Mouse (Mus musculus) kidney, embryonic 16.5 days (tissue): Measurements from ENCODE around the gene Serpine2. TPM values are rescaled to one million over a fixed set of nuclear protein-coding genes. Genes with fewer than 3 reads are reported as not detected.
A peak's percentile ranks its signal among the peaks of the same experiment; 100 is the strongest.

Source experiments
- ATAC-seq: fragments of 200-750 bp; cut with Nextera tagmentation; 2 replicates; pipeline ENCODE4 v1.8.0; 2017; ENCODE audit warnings: moderate TSS enrichment; ENCODE audit not compliant: low FRiP score, low TSS enrichment
- H3K27ac ChIP-seq: fragments of 300-500 bp; sonication (generic); 2 replicates; pipeline ENCODE4 v1.5.1; 2014; ENCODE audit warnings: low read length
- H3K27me3 ChIP-seq: fragments of 300-500 bp; sonication (generic); 2 replicates; pipeline ENCODE4 v1.6.1; 2014; ENCODE audit warnings: low read length, control low read depth, mixed read lengths; ENCODE audit not compliant: insufficient read depth
- H3K36me3 ChIP-seq: fragments of 300-500 bp; sonication (generic); 2 replicates; pipeline ENCODE4 v1.6.1; 2014; ENCODE audit warnings: low read length, control low read depth, mixed read lengths; ENCODE audit not compliant: insufficient read depth
- H3K4me1 ChIP-seq: fragments of 300-500 bp; sonication (generic); 2 replicates; pipeline ENCODE4 v1.6.1; 2014; ENCODE audit warnings: low read length, control low read depth, mixed read lengths; ENCODE audit not compliant: insufficient read depth
- H3K4me2 ChIP-seq: fragments of 300-500 bp; sonication (generic); replicated peaks from 2 replicates; pipeline ENCODE4 v1.6.1; 2014; ENCODE audit warnings: low read depth, low read length
- H3K4me3 ChIP-seq: fragments of 300-500 bp; sonication (generic); 2 replicates; pipeline ENCODE4 v1.5.1; 2014; ENCODE audit warnings: mild to moderate bottlenecking, low read length
- H3K9ac ChIP-seq: fragments of 300-500 bp; sonication (generic); replicated peaks from 2 replicates; pipeline ENCODE4 v1.6.1; 2014; ENCODE audit warnings: low read length
- H3K9me3 ChIP-seq: fragments of 300-500 bp; sonication (generic); 2 replicates; pipeline ENCODE4 v1.6.1; 2016; ENCODE audit warnings: low read length, control low read depth
- WGBS: fragments of 180-500 bp; shearing (Covaris S2); extraction: QIAGEN DNeasy Blood & Tissue Kit; methylation state at CpG from one replicate; pipeline ENCODE4 v1.1.7; 2014; 5-methylcytosine and 5-hydroxymethylcytosine counted together
- polyA plus RNA-seq: library from polyadenylated mRNA; unstranded; fragments of >200 nt; fragmentation: Nextera tagmentation; extraction: Ambion mirVana; gene quantifications from 2 replicates; pipeline ENCODE4 v1.2.1, GENCODE M21; 2015

The Serpine2 gene
- polyA plus RNA-seq, 1 experiment from 2014 or later = 176 TPM

DNA sequence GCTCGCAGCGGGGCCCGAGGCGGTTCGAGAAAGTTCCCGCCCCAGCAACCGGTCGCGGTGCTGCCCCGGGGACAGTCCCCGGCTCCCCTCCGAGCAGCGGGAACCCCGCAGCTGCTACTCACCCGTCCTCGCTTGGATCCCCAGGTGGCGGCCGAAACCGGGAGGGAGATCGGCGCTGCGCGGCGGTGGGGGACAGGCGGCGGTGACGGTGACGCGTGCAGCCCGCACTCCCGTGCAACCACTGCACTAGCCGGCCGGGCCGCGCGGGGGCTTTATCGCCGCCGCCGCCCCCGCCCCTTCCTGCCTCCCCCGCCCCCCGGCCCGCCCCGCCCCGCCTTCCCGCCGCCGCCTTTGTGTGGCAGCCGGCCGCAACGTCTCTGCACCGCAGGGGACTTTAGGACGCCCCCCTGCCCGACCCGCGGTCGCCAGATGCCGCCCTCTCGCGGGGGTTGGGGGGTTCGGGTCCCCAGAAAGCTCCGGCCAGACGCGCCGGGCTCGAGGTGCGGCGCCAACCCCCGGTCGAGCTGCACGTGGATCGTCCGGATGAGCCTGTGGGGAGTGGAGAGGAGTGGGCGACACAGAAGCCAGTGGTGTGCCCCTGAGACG lies 2.5 kb downstream of the Serpine2 start:
- peaks cover 36% of the 10 kb centered on the region for H3K4me1 ChIP-seq
- ATAC-seq = peak; percentile 78
- H3K36me3 ChIP-seq = no peaks in the 10 kb centered on the region
- H3K9me3 ChIP-seq = no peaks in the 10 kb centered on the region
- H3K27me3 ChIP-seq = no peaks in the 10 kb centered on the region
- H3K4me2 ChIP-seq = peak overlapping the region; percentile 89
- peak overlapping the region; percentile 82 for H3K4me3 ChIP-seq
- H3K9ac ChIP-seq = peak overlapping the region; percentile 80
- no peak overlapping the region for H3K27ac ChIP-seq
- WGBS = under 1% methylated on average over 49 of the region's 76 CpGs

DNA sequence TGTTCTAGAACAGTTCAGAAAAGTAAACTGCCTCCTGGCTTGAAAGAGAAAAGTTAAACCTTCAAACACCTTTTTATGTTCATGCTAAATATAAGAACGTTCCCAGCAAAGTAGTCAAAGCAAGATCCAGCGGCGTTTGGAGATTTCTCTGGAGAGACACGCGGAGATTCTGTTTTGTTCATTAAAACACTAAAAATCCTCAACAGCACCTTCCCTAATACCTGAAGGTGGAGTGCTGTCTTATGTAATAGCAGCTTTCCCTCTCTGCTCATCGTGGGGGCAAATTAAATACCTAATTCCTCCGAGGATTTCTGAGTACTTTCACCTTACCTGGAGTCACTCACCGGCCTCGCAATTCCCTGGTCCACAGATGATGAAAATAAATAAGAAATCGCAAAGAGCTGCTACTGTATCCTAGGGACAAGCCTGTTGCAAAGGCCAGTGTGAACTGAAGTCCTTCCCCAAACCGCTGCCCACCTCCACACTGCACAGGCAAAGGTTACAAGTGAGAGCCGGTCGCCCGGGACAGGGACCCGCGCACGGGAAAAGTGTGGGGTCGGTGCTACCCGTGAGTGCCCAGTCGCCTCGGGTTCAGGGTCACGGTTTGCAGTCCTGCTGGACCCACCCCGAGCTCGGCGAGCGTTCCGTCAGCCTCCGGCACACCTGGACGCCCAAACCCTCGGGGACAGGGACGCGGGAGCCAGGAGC lies 3.1 kb downstream of the Serpine2 start:
- no peak overlapping the region; the same call in 1 of the 2 replicates for H3K27ac ChIP-seq
- 4% methylated on average over 32 of the region's 32 CpGs for WGBS
- H3K4me1 ChIP-seq = peaks cover 36% of the 10 kb centered on the region
- H3K27me3 ChIP-seq = no peaks in the 10 kb centered on the region
- H3K9ac ChIP-seq = peak overlapping the region; percentile 80
- no peak; the same call in none of the 2 replicates for ATAC-seq
- H3K4me3 ChIP-seq = peak overlapping the region; percentile 82
- H3K36me3 ChIP-seq = no peaks in the 10 kb centered on the region
- H3K4me2 ChIP-seq = peak overlapping the region; percentile 89
- no peaks in the 10 kb centered on the region for H3K9me3 ChIP-seq

DNA sequence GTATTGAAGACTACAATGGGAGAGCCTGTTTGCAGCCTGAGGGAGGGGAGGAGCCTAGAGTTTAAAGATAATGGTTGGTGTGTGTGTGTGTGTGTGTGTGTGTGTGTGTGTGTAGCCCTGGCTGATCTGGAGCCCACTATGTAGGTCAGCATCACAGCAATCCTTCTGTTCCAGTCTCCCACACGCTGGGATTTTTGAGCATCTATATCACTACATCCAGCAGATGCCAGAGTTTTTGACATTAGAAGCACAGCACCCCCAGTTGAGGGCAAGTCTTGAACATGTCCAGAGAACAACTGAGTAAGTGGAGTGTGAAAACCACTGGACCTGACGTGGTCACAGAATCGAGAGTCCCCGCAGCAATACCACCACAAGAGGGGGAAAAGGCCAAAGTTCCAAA lies 4.2 kb downstream of the Serpine2 start:
- H3K4me1 ChIP-seq = peaks cover 33% of the 10 kb centered on the region
- H3K9ac ChIP-seq = no peak overlapping the region
- H3K4me3 ChIP-seq = no peak overlapping the region
- no peaks in the 10 kb centered on the region for H3K36me3 ChIP-seq
- no peaks in the 10 kb centered on the region for H3K27me3 ChIP-seq
- 65% methylated on average over 4 of the region's 4 CpGs for WGBS
- peak overlapping the region; percentile 89 for H3K4me2 ChIP-seq
- H3K9me3 ChIP-seq = no peaks in the 10 kb centered on the region
- no peak for ATAC-seq
- no peak overlapping the region for H3K27ac ChIP-seq

DNA sequence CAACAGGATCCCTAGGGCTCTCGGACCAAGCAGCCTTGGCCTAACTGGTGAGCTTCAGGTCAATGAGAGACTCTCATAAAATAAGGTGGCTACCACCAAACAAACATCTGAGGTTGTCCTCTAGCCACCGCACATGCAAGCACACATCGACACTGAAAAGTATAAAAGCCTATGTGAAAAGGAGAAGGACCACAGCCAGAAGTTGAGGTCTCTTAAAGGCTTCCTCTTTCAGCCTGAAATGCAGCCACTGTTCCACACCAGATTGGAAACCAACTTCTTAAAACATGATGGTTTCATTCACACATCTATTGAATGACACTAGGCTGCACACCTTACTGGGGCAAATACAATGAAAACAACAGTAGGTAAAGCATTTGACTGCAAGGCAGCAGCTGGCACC lies 7.5 kb downstream of the Serpine2 start:
- Histone ChIP-seq H3K4me3 (no peak overlapping the region), H3K4me2 (no peak overlapping the region)
- WGBS = 84% methylated on average over 3 of the region's 3 CpGs

DNA sequence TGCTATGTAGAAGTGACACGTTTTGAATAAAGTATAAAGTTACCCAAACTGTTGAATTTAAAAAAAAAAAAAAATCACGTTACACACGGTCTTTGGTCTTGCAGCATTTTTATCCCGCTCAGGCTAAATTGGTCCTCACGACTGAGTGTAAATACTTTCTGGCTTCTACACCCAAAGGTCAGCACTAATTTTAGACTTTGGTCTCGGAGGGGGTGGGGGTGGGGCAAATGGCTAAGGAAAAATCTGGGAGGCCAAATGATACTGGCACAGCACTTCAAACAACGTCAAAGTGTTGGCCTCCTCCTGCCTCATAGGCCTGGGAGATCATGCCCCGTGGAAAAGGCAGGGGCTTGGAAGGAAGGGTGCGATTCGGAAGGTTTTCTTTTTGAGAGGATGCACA lies 10.6 kb downstream of the Serpine2 start:
- Histone ChIP-seq H3K9ac (no peak overlapping the region), H3K36me3 (no peaks in the 10 kb centered on the region), H3K4me2 (no peak overlapping the region), H3K27me3 (no peaks in the 10 kb centered on the region), H3K27ac (no peak overlapping the region), H3K9me3 (no peaks in the 10 kb centered on the region), H3K4me3 (no peak overlapping the region), H3K4me1 (no peaks in the 10 kb centered on the region)
- WGBS = 67% methylated on average over 10 of the region's 10 CpGs
- ATAC-seq = no peak

More for the DNA sequence above, 7.5 kb downstream of the Serpine2 start:
- H3K27me3 ChIP-seq = no peaks in the 10 kb centered on the region
- no peaks in the 10 kb centered on the region for H3K36me3 ChIP-seq
- H3K9me3 ChIP-seq = no peaks in the 10 kb centered on the region
- no peak for ATAC-seq
- peaks cover 9% of the 10 kb centered on the region; the same call in 1 of the 2 replicates for H3K4me1 ChIP-seq
- H3K9ac ChIP-seq = no peak overlapping the region
- no peak overlapping the region for H3K27ac ChIP-seq

DNA sequence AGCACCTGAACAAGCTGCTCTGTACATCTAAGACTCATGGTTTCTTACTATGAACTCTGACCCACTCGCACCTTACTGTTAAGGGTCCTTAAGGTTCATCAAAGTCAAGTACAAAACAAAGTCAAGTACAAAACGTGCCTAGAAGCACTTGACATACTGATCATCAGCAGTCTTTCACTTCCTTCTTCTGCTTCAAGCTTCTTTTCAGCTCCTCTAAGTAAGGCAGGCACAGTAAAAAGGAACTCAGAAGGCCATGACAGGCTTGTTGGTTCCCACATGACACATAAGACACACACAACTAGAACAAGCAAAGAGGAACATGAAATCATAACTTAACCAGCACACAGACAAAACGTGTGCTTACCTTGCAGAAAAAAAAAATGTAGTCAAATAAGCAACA lies 12.3 kb downstream of the Serpine2 start:
- Histone ChIP-seq H3K4me3 (no peak overlapping the region), H3K4me2 (no peak overlapping the region), H3K27ac (no peak overlapping the region), H3K9ac (no peak overlapping the region), H3K4me1 (no peaks in the 10 kb centered on the region), H3K9me3 (no peaks in the 10 kb centered on the region), H3K27me3 (no peaks in the 10 kb centered on the region), H3K36me3 (no peaks in the 10 kb centered on the region)
- ATAC-seq = no peak
- WGBS = 80% methylated on average over 3 of the region's 3 CpGs

DNA sequence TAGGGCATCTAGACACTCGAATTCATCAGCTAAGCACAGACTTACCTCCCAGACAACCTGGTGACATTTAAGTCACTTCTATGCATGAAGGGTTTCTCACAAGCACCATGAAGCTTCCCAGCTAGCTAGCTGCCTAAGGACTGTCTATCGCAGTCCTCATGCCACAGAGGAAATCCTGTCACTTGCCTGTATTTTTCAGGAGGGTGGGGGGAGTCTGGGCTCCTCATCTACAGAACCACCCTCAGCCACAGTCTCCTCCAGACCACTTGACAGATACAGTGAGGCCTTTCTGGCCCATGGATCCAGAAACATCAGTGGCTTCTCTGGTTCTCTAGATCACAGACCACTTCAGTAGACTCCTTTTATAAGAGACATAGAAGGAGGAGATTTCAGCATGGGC lies 14.1 kb downstream of the Serpine2 start:
- Histone ChIP-seq H3K27me3 (no peaks in the 10 kb centered on the region), H3K4me3 (no peak overlapping the region), H3K36me3 (no peaks in the 10 kb centered on the region), H3K4me2 (no peak overlapping the region), H3K27ac (no peak overlapping the region), H3K9me3 (no peaks in the 10 kb centered on the region), H3K4me1 (no peaks in the 10 kb centered on the region), H3K9ac (no peak overlapping the region)
- no peak for ATAC-seq
- WGBS = 85% methylated on average over 2 of the region's 2 CpGs

DNA sequence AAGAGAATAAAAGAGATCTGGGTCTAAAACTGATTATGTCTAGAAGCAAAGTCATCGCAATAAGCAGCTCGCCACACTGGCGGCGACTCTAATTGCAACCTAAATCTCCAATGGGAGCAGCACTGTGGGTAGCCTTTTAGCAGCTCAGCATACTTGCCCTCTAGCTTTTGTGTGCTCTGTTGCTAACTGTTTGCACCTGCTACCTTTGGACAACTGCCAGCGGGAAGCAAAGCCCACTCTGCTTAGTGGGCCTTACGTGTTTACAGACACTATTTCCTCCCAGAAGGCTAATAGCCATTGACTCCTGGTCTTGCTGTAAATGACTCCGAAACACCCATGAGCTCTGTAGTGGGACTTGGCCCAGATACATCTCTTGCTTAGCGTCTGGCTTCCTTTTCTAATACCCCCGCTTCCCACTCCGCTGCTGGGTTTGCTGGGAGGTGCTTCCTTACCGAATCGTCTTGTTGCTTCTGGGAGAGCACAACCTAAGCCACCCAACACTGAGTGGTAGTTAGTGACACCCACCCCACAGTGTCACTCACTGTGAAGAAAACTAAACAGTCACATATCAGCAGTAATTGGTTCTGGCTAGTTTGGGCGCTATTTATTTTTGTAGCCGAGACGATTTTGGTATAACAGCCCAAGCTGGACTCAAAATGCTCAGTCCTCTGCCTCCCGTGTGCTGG lies 28.1 kb downstream of the Serpine2 start:
- Histone ChIP-seq H3K4me3 (no peak overlapping the region), H3K9me3 (no peaks in the 10 kb centered on the region), H3K36me3 (no peaks in the 10 kb centered on the region), H3K27ac (no peak overlapping the region), H3K9ac (no peak overlapping the region), H3K27me3 (no peaks in the 10 kb centered on the region), H3K4me2 (no peak overlapping the region), H3K4me1 (no peaks in the 10 kb centered on the region)
- ATAC-seq = no peak
- 82% methylated on average over 16 of the region's 16 CpGs for WGBS

DNA sequence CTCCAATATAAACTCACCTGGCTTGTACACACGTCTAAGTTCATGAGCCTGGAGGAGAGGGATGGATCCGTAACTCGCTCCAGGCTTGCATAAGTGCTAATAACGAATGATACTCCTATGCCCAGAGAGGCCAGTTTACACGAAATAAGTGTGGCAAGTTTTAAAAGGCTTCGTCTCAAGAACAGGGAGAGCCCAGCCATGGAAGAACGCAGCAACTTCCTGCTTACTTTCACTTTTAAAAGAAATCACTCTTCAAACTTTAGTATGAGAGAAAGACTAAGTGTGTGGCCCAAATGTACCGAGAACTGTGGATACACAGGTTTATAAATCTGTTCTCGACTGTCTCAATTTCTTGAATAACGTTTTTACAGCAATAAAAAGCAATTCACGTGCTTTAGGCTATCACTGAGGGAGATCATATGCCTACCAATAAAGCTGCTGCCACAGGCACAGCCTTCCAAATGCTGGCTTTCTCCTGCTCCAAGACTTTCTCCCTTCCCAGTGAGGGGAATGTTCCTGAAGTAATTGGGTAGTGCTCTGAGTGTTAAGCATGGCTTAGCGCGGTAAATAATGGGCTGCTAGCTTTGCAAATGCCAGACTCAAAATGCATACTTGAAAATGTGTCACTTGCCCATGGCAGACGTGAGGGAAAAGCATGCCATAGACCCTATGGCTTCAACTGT lies 36.9 kb downstream of the Serpine2 start:
- 0 out of 2 replicates have a peak overlapping the region, but pooled peaks have one; percentile 46 for H3K9ac ChIP-seq
- 0 out of 2 replicates have a peak, but pooled peaks cover 4% of the 10 kb centered on the region for H3K36me3 ChIP-seq
- H3K4me1 ChIP-seq = peaks cover 23% of the 10 kb centered on the region
- peak overlapping the region; percentile 35 for H3K4me2 ChIP-seq
- no peaks in the 10 kb centered on the region for H3K27me3 ChIP-seq
- peak overlapping the region; percentile 76 for H3K27ac ChIP-seq
- no peak for ATAC-seq
- H3K9me3 ChIP-seq = no peaks in the 10 kb centered on the region
- 0 out of 2 replicates have a peak overlapping the region, but pooled peaks have one; percentile 1 for H3K4me3 ChIP-seq
- 48% methylated on average over 14 of the region's 14 CpGs for whole genome bisulfite sequencing
